Mouse (Mus musculus) lung, postnatal 36 days (tissue): ENCODE measurements at regions not wholly inside any gene's neighbourhood (a gene's known extent, or its start where the extent isn't known, plus 50 kb on each side); places are given as distances from the start of the nearest gene placed in this dataset.

Source experiments
- DNase-seq: peaks from one replicate; pipeline ENCODE4 v3.0.0; 2022; ENCODE audit warnings: mixed read lengths

- peak; percentile 24 for DNase-seq
These were observed 127.1 kb upstream of the Snx19 start for GRCm38 (mm10) chr9:30299844-30300243.

GRCm38 (mm10) chr9:30308281-30308680 lies 118.6 kb upstream of the Snx19 start:
- DNase-seq, result no peak

- no peak for DNase-seq
These were observed 113.5 kb upstream of the Snx19 start for GRCm38 (mm10) chr9:30313360-30313759.

- DNase-seq, result peak; percentile 17
These were observed 112.3 kb upstream of the Snx19 start for GRCm38 (mm10) chr9:30314355-30315171.

GRCm38 (mm10) chr9:30315172-30315644 lies 111.7 kb upstream of the Snx19 start:
- peak; percentile 20 for DNase-seq

GRCm38 (mm10) chr9:30344866-30345265 lies 82.0 kb upstream of the Snx19 start:
- no peak for DNase-seq

GRCm38 (mm10) chr9:30353965-30354364 lies 72.9 kb upstream of the Snx19 start:
- no peak for DNase-seq

GRCm38 (mm10) chr9:30355642-30356041 lies 71.3 kb upstream of the Snx19 start:
- DNase-seq, result peak; percentile 7

GRCm38 (mm10) chr9:30369554-30370440 lies 57.1 kb upstream of the Snx19 start:
- no peak for DNase-seq

GRCm38 (mm10) chr9:30370789-30371188 lies 56.1 kb upstream of the Snx19 start:
- no peak for DNase-seq

- no peak for DNase-seq
These were observed 50.0 kb upstream of the Snx19 start for GRCm38 (mm10) chr9:30376908-30377307.
